Mouse (Mus musculus): ENCODE results near the gene Hspb8. TPM values are rescaled to one million over a fixed set of nuclear protein-coding genes. Genes with fewer than 3 reads are reported as not detected.

Gene Hspb8
- 5.3 and 6.1 TPM in 2 replicates for polyA plus RNA-seq (2015; fragmentation: Nextera tagmentation; extraction: Ambion mirVana)

- no peak; the same call in 1 of the 2 replicates for ATAC-seq (ENCODE audit: low FRiP score)
- under 1% methylated on average over 19 of the region's 20 CpGs for WGBS
- peak within 1 kb of the TSS; percentile 50 for H3K4me2 ChIP-seq
- no peaks in the 10 kb centered on the region for H3K9me3 ChIP-seq
- peak within 1 kb of the TSS; percentile 60; the same call in 1 of the 2 replicates for H3K9ac ChIP-seq
- peaks cover 28% of the 10 kb centered on the region for H3K4me1 ChIP-seq (replicated peaks)
- H3K27ac ChIP-seq = peak within 1 kb of the TSS; percentile 44; the same call in 1 of the 2 replicates
- peaks cover 15% of the 10 kb centered on the region for H3K27me3 ChIP-seq
- peak within 1 kb of the TSS; percentile 23 for H3K4me3 ChIP-seq
- no peaks in the 10 kb centered on the region for H3K36me3 ChIP-seq
Observed at GRCm38 (mm10) chr5:116422699-116423201, at the start of gene Hspb8. Hspb8 (minus strand) TSS chr5:116422864.

DNA sequence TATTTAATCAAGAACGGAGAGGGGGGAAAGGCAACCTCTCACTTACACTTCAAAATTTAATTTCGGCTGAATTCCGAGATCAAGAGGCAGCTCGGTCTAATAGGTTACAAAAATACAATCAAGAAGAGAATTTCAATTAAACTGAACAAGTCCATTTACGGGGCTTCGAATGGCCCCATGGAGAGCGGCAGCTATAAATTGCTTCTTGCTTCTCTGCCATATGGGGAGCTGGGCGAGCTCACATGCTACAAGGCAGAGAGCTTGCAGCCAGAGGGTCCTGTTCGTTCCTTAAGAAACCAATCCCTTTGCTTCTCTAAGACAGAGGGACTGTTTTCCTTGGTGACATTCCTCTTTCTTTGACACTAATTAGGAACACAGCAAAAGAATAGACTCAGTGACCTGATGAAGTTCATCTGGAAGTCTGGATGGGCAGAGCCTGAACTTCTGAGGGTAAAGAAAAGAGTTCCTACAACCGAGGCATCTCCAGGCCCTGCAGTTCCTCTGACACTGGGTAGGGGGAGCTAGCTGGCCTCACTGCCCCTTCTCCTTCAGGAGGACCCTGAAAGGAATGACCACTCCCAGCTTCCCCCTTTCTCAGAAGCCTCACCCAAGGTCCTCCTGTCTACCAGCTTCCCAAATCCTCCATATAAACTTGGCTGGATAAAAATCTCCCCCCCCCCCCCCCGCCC lies 38.8 kb upstream of the Hspb8 start:
- Histone ChIP-seq H3K9ac (no peak overlapping the region), H3K27ac (peak overlapping the region; percentile 77), H3K27me3 (no peaks in the 10 kb centered on the region), H3K36me3 (peaks cover 41% of the 10 kb centered on the region), H3K4me1 (replicated peaks) (peaks cover 34% of the 10 kb centered on the region), H3K4me2 (no peak overlapping the region), H3K9me3 (peaks cover 20% of the 10 kb centered on the region), H3K4me3 (no peak overlapping the region)
- peak; percentile 74; the same call in 1 of the 2 replicates for ATAC-seq (ENCODE audit: low FRiP score)
- 32% methylated on average over 11 of the region's 11 CpGs for WGBS

GRCm38 (mm10) chr5:116459970-116460369 lies 37.3 kb upstream of the Hspb8 start:
- H3K27ac ChIP-seq = peak overlapping the region; percentile 77; the same call in 1 of the 2 replicates
- no peak overlapping the region for H3K4me3 ChIP-seq
- H3K36me3 ChIP-seq = peaks cover 26% of the 10 kb centered on the region
- H3K4me1 ChIP-seq (replicated peaks) = peaks cover 34% of the 10 kb centered on the region
- ATAC-seq (ENCODE audit: low FRiP score) = no peak
- WGBS = 39% methylated on average over 2 of the region's 2 CpGs
- H3K9me3 ChIP-seq = peaks cover 5% of the 10 kb centered on the region
- no peak overlapping the region for H3K4me2 ChIP-seq
- H3K9ac ChIP-seq = no peak overlapping the region
- H3K27me3 ChIP-seq = no peaks in the 10 kb centered on the region

DNA sequence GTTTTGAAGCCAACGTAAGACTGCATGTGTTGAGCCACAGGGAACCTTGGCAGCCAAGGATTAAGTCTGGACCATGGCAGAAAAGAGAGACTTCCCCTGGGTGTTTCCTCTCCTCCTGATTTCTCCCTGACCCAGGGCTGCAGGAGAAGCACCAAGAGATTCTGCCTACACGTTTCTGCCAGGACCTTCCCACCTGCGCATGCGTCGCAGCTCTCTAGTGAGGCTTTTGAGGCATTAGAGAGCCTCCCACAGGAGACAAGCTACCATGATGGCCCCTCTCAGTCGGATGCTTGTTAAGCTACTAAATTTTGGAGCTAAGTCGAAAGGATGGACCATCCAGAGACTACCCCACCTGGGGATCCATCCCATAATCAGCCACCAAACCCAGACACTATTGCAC lies 35.1 kb upstream of the Hspb8 start:
- Histone ChIP-seq H3K4me1 (replicated peaks) (peaks cover 34% of the 10 kb centered on the region), H3K4me3 (no peak overlapping the region), H3K9me3 (no peaks in the 10 kb centered on the region), H3K27me3 (no peaks in the 10 kb centered on the region), H3K9ac (no peak overlapping the region), H3K4me2 (no peak overlapping the region), H3K36me3 (peaks cover 9% of the 10 kb centered on the region; the same call in 1 of the 2 replicates), H3K27ac (peak overlapping the region; percentile 35; the same call in 1 of the 2 replicates)
- ATAC-seq (ENCODE audit: low FRiP score) = no peak
- 82% methylated on average over 7 of the region's 7 CpGs for WGBS

DNA sequence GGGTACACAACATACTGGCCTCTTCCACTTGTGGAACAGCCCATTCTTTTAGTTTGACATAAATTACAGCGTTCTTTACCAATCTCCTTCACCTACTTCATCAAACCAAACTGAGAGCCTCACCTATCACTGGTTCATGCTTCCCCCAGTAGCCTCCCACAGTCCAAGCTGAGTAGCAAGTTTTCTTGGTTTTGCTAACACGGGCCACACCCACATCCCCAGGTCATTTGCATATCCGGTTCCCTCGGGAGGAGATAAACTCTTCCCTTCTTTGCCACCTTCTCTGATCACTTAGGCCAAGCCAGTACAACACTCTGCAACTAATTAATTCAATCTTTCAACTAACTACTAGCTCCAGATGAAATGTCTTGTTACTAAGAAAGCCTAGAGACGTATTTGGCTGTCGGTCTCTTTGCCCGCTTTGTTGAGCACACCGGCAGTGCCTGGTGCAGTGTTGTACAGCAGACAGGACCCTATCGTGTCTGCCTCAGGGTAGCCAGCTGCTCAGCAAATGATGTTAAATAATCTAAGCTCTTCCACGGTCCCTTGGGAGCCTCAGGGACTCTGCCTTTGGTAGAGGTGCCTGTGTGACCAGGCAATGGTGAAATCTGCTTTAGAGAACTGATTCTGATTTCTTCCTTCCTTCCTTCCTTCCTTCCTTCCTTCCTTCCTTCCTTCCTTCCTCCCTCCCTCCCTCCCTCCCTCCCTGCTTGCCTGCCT lies 34.3 kb upstream of the Hspb8 start:
- no peaks in the 10 kb centered on the region for H3K9me3 ChIP-seq
- no peak overlapping the region for H3K4me2 ChIP-seq
- H3K4me3 ChIP-seq = no peak overlapping the region
- peaks cover 34% of the 10 kb centered on the region for H3K4me1 ChIP-seq (replicated peaks)
- no peak overlapping the region for H3K9ac ChIP-seq
- no peak for ATAC-seq (ENCODE audit: low FRiP score)
- peaks cover 14% of the 10 kb centered on the region for H3K36me3 ChIP-seq
- H3K27me3 ChIP-seq = no peaks in the 10 kb centered on the region
- WGBS = 28% methylated on average over 10 of the region's 10 CpGs
- H3K27ac ChIP-seq = 0 out of 2 replicates have a peak overlapping the region, but pooled peaks have one; percentile 52

DNA sequence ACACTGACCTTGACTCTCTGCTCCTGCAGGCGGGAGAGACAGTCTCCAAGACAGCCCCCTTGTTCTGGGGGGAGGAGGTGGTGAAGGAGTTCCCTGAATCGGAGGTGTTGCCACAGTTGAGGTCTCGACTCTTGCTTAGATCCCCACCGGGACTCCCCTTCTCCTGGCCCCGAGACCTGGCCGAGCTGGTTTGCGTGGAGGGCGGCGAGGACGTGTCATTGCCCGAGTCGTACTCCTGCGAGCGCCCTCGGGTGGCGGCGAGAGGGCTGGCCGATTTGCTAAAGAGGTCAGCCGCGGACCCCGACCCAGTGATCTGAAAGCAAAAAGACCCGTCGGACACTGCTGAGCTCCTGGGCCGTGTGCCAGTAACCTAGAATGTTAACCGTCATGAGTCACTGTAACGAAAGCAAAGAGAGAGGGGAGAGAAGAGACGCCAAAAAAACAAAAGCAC lies 30.8 kb upstream of the Hspb8 start:
- Histone ChIP-seq H3K36me3 (peaks cover 22% of the 10 kb centered on the region), H3K4me3 (no peak overlapping the region), H3K27ac (no peak overlapping the region), H3K9ac (0 out of 2 replicates have a peak overlapping the region, but pooled peaks have one; percentile 15), H3K27me3 (no peaks in the 10 kb centered on the region), H3K9me3 (no peaks in the 10 kb centered on the region), H3K4me2 (peak overlapping the region; percentile 35), H3K4me1 (replicated peaks) (peaks cover 21% of the 10 kb centered on the region)
- 6% methylated on average over 27 of the region's 27 CpGs for WGBS
- ATAC-seq (ENCODE audit: low FRiP score) = no peak

- no peak overlapping the region for H3K27ac ChIP-seq
- no peak for ATAC-seq (ENCODE audit: low FRiP score)
- 96% methylated on average over 8 of the region's 8 CpGs for WGBS
- H3K9me3 ChIP-seq = no peaks in the 10 kb centered on the region
- peaks cover 27% of the 10 kb centered on the region for H3K4me1 ChIP-seq (replicated peaks)
- H3K4me2 ChIP-seq = no peak overlapping the region
- H3K27me3 ChIP-seq = no peaks in the 10 kb centered on the region
- no peak overlapping the region for H3K9ac ChIP-seq
- H3K4me3 ChIP-seq = no peak overlapping the region
- peaks cover 28% of the 10 kb centered on the region for H3K36me3 ChIP-seq
Observed at GRCm38 (mm10) chr5:116450901-116451300, 28.2 kb upstream of the Hspb8 start.

GRCm38 (mm10) chr5:116449522-116450225 lies 27.0 kb upstream of the Hspb8 start:
- Histone ChIP-seq H3K9me3 (no peaks in the 10 kb centered on the region), H3K36me3 (peaks cover 31% of the 10 kb centered on the region), H3K4me2 (no peak overlapping the region), H3K4me3 (no peak overlapping the region), H3K9ac (no peak overlapping the region), H3K27ac (no peak overlapping the region), H3K27me3 (no peaks in the 10 kb centered on the region), H3K4me1 (replicated peaks) (peaks cover 35% of the 10 kb centered on the region)
- 61% methylated on average over 8 of the region's 8 CpGs for WGBS
- no peak for ATAC-seq (ENCODE audit: low FRiP score)

DNA sequence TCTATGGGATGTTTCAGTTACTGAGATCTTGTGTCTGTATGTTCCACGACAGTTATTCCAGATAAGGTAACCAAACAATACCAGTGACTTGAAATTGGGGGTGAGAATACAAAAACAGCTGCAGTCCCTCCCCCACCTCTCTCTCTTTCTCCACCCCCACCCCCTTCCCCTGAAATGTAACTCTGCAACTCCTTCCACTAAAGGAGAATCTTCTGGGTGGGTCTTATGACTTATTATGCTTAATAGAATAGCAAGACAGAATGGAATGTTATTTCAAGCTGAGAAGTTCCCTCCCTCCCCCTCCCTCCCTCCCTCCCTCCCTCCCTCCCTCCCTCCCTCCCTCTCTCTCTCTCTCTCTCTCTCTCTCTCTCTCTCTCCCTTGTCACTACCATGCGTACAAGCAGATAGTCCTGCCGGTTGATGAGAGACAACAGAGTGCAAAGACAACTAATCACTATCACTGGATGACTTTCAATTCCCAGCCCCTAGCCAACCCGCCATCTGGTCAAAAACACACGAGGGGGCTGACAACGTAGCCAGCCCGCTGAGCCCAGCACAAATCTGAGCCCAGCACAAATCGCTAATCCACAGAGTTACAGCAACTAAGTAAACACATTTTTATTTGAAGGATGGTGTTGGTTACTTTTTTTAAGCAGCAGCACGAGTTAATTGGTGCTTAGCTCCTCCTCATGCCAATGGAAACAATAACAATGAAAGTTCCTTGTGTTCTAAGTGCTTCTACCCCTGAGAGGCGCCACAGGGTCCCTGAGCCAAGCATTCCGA lies 25.9 kb upstream of the Hspb8 start:
- no peaks in the 10 kb centered on the region for H3K27me3 ChIP-seq
- no peak overlapping the region for H3K9ac ChIP-seq
- H3K27ac ChIP-seq = no peak overlapping the region
- no peak overlapping the region for H3K4me2 ChIP-seq
- peaks cover 46% of the 10 kb centered on the region for H3K4me1 ChIP-seq (replicated peaks)
- 9% methylated on average over 11 of the region's 11 CpGs for WGBS
- peaks cover 42% of the 10 kb centered on the region for H3K36me3 ChIP-seq
- H3K9me3 ChIP-seq = no peaks in the 10 kb centered on the region
- H3K4me3 ChIP-seq = no peak overlapping the region
- no peak for ATAC-seq (ENCODE audit: low FRiP score)

- 53% methylated on average over 11 of the region's 11 CpGs for WGBS
- Histone ChIP-seq H3K4me2 (no peak overlapping the region), H3K27me3 (no peaks in the 10 kb centered on the region), H3K27ac (no peak overlapping the region), H3K4me1 (replicated peaks) (peaks cover 53% of the 10 kb centered on the region), H3K4me3 (no peak overlapping the region), H3K36me3 (peaks cover 46% of the 10 kb centered on the region), H3K9ac (no peak overlapping the region), H3K9me3 (no peaks in the 10 kb centered on the region)
- ATAC-seq (ENCODE audit: low FRiP score) = no peak
Observed at GRCm38 (mm10) chr5:116447821-116448350, 25.2 kb upstream of the Hspb8 start.

GRCm38 (mm10) chr5:116446552-116446951 lies 23.9 kb upstream of the Hspb8 start:
- ATAC-seq (ENCODE audit: low FRiP score) = no peak

More at GRCm38 (mm10) chr5:116446552-116446951, 23.9 kb upstream of the Hspb8 start:
- 48% methylated on average over 23 of the region's 23 CpGs for WGBS
- H3K9me3 ChIP-seq = no peaks in the 10 kb centered on the region
- peaks cover 47% of the 10 kb centered on the region for H3K36me3 ChIP-seq
- H3K27ac ChIP-seq = 0 out of 2 replicates have a peak overlapping the region, but pooled peaks have one; percentile 23
- H3K4me1 ChIP-seq (replicated peaks) = peaks cover 57% of the 10 kb centered on the region
- H3K9ac ChIP-seq = no peak overlapping the region
- H3K4me3 ChIP-seq = no peak overlapping the region
- H3K4me2 ChIP-seq = no peak overlapping the region
- H3K27me3 ChIP-seq = no peaks in the 10 kb centered on the region
